Comparison of ENCODE assay signal across 11 mouse cellular contexts in genomic region chr5:74277216-74277615, GRCm38 (mm10).
DNase-seq lines count a peak whose midpoint lies in the region; ATAC-seq and TF ChIP-seq lines count a peak whose summit lies in the region.
"Had no signal": no experiment of that assay in that cellular context is flagged by ENCODE, and none has a peak within 500 bp of the region (broad histone marks: within the 10 kb centered on the region; RNA-seq: fewer than 3 reads in every experiment).

No protein-coding gene starts in this region.

- no peak overlapping the region for H3K9ac ChIP-seq in kidney, postnatal 0 days (ENCODE audit: low read depth, low read length)
- no peak overlapping the region for H3K9ac ChIP-seq in forebrain, embryonic 11.5 days (ENCODE audit: low read length)
- no peak overlapping the region for H3K9ac ChIP-seq in neural tube, embryonic 11.5 days (ENCODE audit: low read length)
- H3K9ac ChIP-seq in liver, embryonic 11.5 days (ENCODE audit: low read depth, low read length): no peak overlapping the region
- H3K9ac ChIP-seq: heart, embryonic 15.5 days; liver, embryonic 12.5 days had no signal

- no peak for TF ChIP-seq CTCF in kidney, postnatal 0 days (IDR thresholded peaks at IDR 0.05; ENCODE audit: low read depth)
- no peak for TF ChIP-seq CTCF in layer of hippocampus, adult 2 months (conservative IDR thresholded peaks at IDR 0.05)

- 67% methylated on average over 5 of the region's 5 CpGs for WGBS in kidney, postnatal 0 days
- 91% methylated on average over 5 of the region's 5 CpGs for WGBS in forebrain, embryonic 11.5 days
- 73% methylated on average over 5 of the region's 5 CpGs for WGBS in neural tube, embryonic 11.5 days
- WGBS in liver, embryonic 11.5 days: 79% methylated on average over 5 of the region's 5 CpGs

- no peak overlapping the region for H3K4me2 ChIP-seq in kidney, postnatal 0 days (ENCODE audit: low read length)
- no peak overlapping the region for H3K4me2 ChIP-seq in forebrain, embryonic 11.5 days (ENCODE audit: low read depth, low read length, severe bottlenecking)
- no peak overlapping the region for H3K4me2 ChIP-seq in neural tube, embryonic 11.5 days (ENCODE audit: low read depth)
- no peak overlapping the region for H3K4me2 ChIP-seq in liver, embryonic 11.5 days
- H3K4me2 ChIP-seq: heart, embryonic 15.5 days; liver, embryonic 12.5 days had no signal

- no peak overlapping the region for H3K4me3 ChIP-seq in kidney, postnatal 0 days (replicated peaks; ENCODE audit: low read depth, low read length)
- no peak overlapping the region for H3K4me3 ChIP-seq in forebrain, embryonic 11.5 days (ENCODE audit: low read depth, low read length)
- no peak overlapping the region for H3K4me3 ChIP-seq in layer of hippocampus, adult 2 months
- H3K4me3 ChIP-seq in neural tube, embryonic 11.5 days (ENCODE audit: low read depth, low read length): no peak overlapping the region
- no peak overlapping the region for H3K4me3 ChIP-seq in liver, embryonic 11.5 days (ENCODE audit: low read depth, low read length)
- H3K4me3 ChIP-seq: heart, embryonic 15.5 days; liver, embryonic 12.5 days had no signal

- peaks cover 11% of the 10 kb centered on the region; the same call in 1 of the 2 replicates for H3K4me1 ChIP-seq in kidney, postnatal 0 days (replicated peaks; ENCODE audit: insufficient read depth, low read length)
- H3K4me1 ChIP-seq in forebrain, embryonic 11.5 days (replicated peaks; ENCODE audit: control insufficient read depth, insufficient read depth, low read length): no peaks in the 10 kb centered on the region
- no peaks in the 10 kb centered on the region for H3K4me1 ChIP-seq in neural tube, embryonic 11.5 days (ENCODE audit: control insufficient read depth, insufficient read depth, low read length)
- no peaks in the 10 kb centered on the region for H3K4me1 ChIP-seq in liver, embryonic 11.5 days (replicated peaks; ENCODE audit: control insufficient read depth, insufficient read depth, low read length)

- H3K27me3 ChIP-seq in kidney, postnatal 0 days (ENCODE audit: insufficient read depth, low read length): no peaks in the 10 kb centered on the region
- no peaks in the 10 kb centered on the region for H3K27me3 ChIP-seq in forebrain, embryonic 11.5 days (ENCODE audit: control insufficient read depth, insufficient read depth, low read length)
- H3K27me3 ChIP-seq in neural tube, embryonic 11.5 days (ENCODE audit: control insufficient read depth, insufficient read depth, low read length): no peaks in the 10 kb centered on the region
- H3K27me3 ChIP-seq in liver, embryonic 11.5 days (replicated peaks; ENCODE audit: control insufficient read depth, insufficient read depth, low read length): no peaks in the 10 kb centered on the region
- H3K27me3 ChIP-seq: heart, embryonic 15.5 days; liver, embryonic 12.5 days; Patski had no signal

- no peaks in the 10 kb centered on the region for H3K9me3 ChIP-seq in kidney, postnatal 0 days (replicated peaks; ENCODE audit: low read length)
- no peaks in the 10 kb centered on the region for H3K9me3 ChIP-seq in forebrain, embryonic 11.5 days (ENCODE audit: control insufficient read depth, low read length)
- H3K9me3 ChIP-seq in neural tube, embryonic 11.5 days (ENCODE audit: control insufficient read depth, low read length): no peaks in the 10 kb centered on the region
- H3K9me3 ChIP-seq in liver, embryonic 11.5 days (ENCODE audit: control insufficient read depth, low read length): no peaks in the 10 kb centered on the region
- H3K9me3 ChIP-seq: heart, embryonic 15.5 days; liver, embryonic 12.5 days had no signal

- no peak overlapping the region for H3K27ac ChIP-seq in kidney, postnatal 0 days
- H3K27ac ChIP-seq in forebrain, embryonic 11.5 days (ENCODE audit: low read depth, low read length): no peak overlapping the region
- peak overlapping the region; percentile 86 for H3K27ac ChIP-seq in layer of hippocampus, adult 2 months
- no peak overlapping the region for H3K27ac ChIP-seq in neural tube, embryonic 11.5 days (ENCODE audit: low read depth, low read length)
- no peak overlapping the region for H3K27ac ChIP-seq in liver, embryonic 11.5 days (ENCODE audit: low read depth, low read length)
- H3K27ac ChIP-seq: heart, embryonic 15.5 days; liver, embryonic 12.5 days had no signal

- H3K36me3 ChIP-seq in kidney, postnatal 0 days (ENCODE audit: insufficient read depth, low read length): no peaks in the 10 kb centered on the region
- no peaks in the 10 kb centered on the region for H3K36me3 ChIP-seq in forebrain, embryonic 11.5 days (ENCODE audit: control insufficient read depth, insufficient read depth, low read length)
- no peaks in the 10 kb centered on the region for H3K36me3 ChIP-seq in neural tube, embryonic 11.5 days (ENCODE audit: control insufficient read depth, insufficient read depth, low read length)
- no peaks in the 10 kb centered on the region for H3K36me3 ChIP-seq in liver, embryonic 11.5 days (ENCODE audit: control insufficient read depth, insufficient read depth, low read length)
- H3K36me3 ChIP-seq: heart, embryonic 15.5 days; liver, embryonic 12.5 days had no signal

- DNase-seq in kidney, postnatal 0 days (ENCODE audit: low spot score): no peak
- DNase-seq in kidney, postnatal 4 days: no peak
- DNase-seq in forebrain, embryonic 11.5 days (ENCODE audit: low spot score): peak; percentile 38
- DNase-seq in layer of hippocampus, adult 2 months (ENCODE audit: low spot score in 2 of 2): peak; percentile 54 to 78
- DNase-seq in neural tube, embryonic 11.5 days (ENCODE audit: low spot score): peak; percentile 39
- no peak for DNase-seq in liver, embryonic 11.5 days (ENCODE audit: low spot score)
- DNase-seq in kidney, postnatal 36 days: no peak

- ATAC-seq in kidney, postnatal 0 days (replicated peaks; ENCODE audit: low FRiP score, low read depth): 0 out of 2 replicates have a peak, but pooled peaks have one; percentile 38
- ATAC-seq in forebrain, embryonic 11.5 days (replicated peaks; ENCODE audit: low FRiP score): no peak
- ATAC-seq in neural tube, embryonic 11.5 days (ENCODE audit: insufficient read depth, low FRiP score, low TSS enrichment): peak; percentile 71; the same call in 1 of the 2 replicates
- no peak for ATAC-seq in erythroid progenitor cell, adult 5-6 weeks (replicated peaks; ENCODE audit: low FRiP score, poor library complexity, severe bottlenecking)
- ATAC-seq in liver, embryonic 11.5 days (replicated peaks; ENCODE audit: low FRiP score): no peak
- ATAC-seq: liver, embryonic 12.5 days had no signal

Comparison
In these comparisons a context has a peak if more than half of its experiments do, and no peak if none do; other contexts are left out.
1. ATAC-seq: peak in kidney, postnatal 0 days (single experiment) and neural tube, embryonic 11.5 days (single experiment); none in forebrain, embryonic 11.5 days (single experiment), erythroid progenitor cell, adult 5-6 weeks (single experiment) and liver, embryonic 11.5 days (single experiment).
2. DNase-seq: peak in forebrain, embryonic 11.5 days (single experiment), layer of hippocampus, adult 2 months (2 of 2) and neural tube, embryonic 11.5 days (single experiment); none in kidney, postnatal 0 days (single experiment), kidney, postnatal 4 days (0 of 2), liver, embryonic 11.5 days (single experiment) and kidney, postnatal 36 days (0 of 2).